Mouse (Mus musculus) right cerebral cortex, postnatal 10 days (tissue): ENCODE data around the gene Zbtb22.

Source experiments
- DNase-seq, 2 experiments: peaks; one replicate each; pipeline ENCODE4 v3.0.0; 2021; ENCODE audit warnings: low spot score in 2 of 2

Zbtb22 gene

DNA sequence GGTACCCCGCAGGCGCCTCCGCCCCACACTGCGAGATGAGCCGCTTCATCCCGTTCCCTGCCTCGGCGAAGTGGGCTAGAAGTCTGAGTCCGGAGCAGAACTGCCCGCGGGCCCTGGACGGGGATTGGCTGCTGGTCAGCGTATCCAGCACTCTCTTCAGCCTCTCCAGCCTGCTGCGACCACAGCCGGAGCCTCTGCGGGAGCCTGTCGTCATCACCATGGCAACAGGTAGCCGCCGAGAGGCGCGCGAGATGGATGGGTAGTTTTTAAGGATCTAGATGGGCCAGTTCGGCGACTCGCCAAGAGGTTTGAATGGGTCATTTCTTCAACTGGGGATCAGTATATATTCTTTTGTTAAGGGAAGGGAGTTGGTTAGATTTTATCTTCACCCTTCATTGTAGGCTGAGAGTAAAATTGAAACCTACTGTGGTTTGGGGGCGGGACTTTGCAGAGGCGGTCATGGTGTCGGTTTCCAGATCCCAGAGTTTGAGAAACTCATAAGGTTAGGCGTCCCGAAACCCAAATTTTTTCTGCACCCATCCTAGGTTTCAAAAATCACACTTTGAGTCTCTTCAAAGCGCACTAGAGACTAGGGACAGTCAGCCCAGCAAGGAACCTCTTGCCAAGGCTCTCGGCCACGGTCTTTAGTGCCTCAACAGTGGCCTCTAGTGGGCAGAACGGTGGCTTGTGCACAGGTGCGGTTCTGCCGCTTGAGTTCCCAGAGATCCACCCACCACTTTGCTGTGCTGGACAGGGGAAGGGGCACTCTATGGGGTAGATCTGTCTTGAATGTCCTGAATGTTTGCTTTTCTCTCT lies 4.8 kb downstream of the Zbtb22 start:
- DNase-seq, result peak; percentile 88 to 92

DNA sequence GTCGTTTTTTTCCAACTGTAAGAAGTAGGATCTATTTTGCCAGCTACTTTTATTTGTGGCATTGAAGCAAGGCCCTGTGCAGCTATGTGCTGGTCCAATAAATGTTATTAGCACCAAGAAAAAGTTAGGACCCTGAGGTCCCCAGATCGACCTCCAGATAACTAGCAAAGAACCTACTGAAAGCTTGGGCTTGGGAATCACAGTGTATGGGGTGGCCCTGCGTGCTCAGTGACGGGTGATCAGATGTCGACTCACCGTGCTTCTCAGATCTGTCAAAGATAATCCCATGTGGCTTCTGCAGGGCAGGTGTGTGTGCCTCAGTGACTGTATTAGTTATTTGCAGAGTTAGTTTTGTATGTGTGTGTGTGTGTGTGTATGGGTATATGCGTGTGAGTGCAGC lies 5.7 kb downstream of the Zbtb22 start:
- DNase-seq, result no peak

GRCm38 (mm10) chr17:33924577-33925283 lies 9.0 kb downstream of the Zbtb22 start:
- DNase-seq, result no peak

GRCm38 (mm10) chr17:33925406-33926116 lies 9.9 kb downstream of the Zbtb22 start:
- no peak for DNase-seq

GRCm38 (mm10) chr17:33926207-33926932 lies 10.7 kb downstream of the Zbtb22 start:
- DNase-seq, result no peak

DNA sequence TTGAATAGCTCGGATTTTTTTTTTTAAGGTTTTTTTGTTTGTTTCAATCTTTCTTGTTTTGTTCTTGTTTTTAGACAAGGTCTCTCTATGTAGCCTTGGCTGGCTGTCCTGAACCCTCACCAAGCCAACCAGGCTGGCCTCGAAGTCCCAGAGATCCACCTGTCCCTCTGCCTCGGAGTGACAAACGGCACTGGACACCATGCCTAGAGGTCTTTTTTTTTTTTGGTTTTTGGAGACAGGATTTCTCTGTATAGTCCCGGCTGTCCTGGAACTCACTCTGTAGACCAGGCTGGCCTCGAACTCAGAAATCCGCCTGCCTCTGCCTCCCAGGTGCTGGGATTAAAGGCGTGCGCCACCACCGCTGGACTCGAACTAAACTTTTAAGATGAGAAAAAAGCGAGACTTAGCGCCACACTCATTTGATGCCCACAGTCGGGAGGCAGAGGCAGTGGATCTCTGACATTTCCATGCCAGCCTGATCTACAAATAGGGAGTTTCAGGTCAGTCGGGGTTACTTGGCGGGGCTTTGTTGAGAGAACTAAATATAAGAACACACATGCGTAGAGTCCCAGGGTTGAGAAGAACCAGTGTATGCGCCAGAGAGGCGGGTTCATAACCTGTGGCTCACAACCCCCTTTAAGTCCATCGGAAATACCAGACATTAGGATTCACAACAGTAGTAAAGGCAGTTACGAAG lies 12.7 kb downstream of the Zbtb22 start:
- no peak for DNase-seq

GRCm38 (mm10) chr17:33929371-33930279 lies 13.9 kb downstream of the Zbtb22 start, which contains the start of gene Rgl2:
Gene Rgl2 (plus strand): TSS chr17:33929543.
- DNase-seq, result peak; percentile 95 to 96

- peak; percentile 78 to 79 for DNase-seq
Observed at GRCm38 (mm10) chr17:33930280-33931158, 14.8 kb downstream of the Zbtb22 start.

GRCm38 (mm10) chr17:33931159-33931866 lies 15.6 kb downstream of the Zbtb22 start:
- DNase-seq, result peak in 1 of 2 experiments; percentile 58

DNA sequence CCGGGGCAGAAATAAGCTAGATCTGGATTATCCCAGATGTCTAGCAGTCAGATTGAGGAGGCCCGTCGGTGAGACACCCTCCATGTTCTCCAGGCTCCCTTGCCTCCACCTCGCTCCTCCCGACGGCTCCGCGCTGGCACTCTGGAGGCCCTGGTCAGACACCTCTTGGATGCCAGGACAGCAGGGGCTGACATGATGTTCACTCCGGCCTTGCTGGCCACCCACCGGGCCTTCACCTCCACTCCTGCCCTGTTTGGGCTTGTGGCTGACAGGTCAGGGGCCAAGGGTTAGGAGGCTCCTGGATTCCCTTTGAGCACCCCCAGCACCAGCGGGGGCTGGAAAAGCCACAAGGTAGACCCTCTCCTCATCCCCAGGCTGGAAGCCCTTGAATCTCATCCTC lies 16.2 kb downstream of the Zbtb22 start:
- DNase-seq, result peak in 1 of 2 experiments; percentile 38

DNA sequence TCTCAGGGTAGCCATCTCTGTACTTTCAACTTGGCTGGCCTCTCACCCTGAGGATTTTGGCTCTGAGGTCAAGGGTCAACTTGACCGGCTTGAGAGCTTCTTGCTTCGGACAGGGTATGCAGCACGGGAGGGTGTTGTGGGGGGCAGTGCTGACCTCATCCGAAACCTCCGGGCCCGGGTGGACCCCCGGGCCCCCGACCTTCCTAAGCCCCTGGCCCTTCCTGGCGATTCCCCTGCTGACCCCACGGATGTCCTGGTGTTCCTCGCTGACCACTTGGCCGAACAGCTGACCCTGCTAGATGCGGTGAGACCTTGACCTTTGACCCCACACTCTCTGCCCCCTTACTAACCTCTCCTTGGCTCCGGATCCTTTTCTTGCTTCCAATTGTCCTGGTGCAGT lies 16.7 kb downstream of the Zbtb22 start:
- peak in 1 of 2 experiments; percentile 45 for DNase-seq

DNA sequence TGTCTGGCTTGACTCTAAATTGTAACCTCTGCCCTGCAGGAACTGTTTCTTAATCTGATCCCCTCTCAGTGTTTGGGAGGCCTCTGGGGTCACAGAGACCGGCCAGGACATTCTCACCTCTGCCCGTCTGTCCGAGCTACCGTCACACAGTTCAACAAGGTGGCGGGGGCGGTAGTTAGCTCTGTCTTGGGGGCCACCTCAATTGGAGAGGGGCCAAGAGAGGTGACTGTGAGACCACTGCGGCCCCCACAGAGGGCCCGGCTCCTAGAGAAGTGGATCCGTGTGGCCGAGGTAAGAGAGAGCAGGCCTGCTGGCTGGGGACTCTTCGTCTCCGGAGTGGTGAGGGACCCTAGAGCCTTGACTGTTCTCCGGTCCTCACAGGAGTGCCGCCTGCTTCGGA lies 17.3 kb downstream of the Zbtb22 start:
- DNase-seq, result peak in 1 of 2 experiments; percentile 41

DNA sequence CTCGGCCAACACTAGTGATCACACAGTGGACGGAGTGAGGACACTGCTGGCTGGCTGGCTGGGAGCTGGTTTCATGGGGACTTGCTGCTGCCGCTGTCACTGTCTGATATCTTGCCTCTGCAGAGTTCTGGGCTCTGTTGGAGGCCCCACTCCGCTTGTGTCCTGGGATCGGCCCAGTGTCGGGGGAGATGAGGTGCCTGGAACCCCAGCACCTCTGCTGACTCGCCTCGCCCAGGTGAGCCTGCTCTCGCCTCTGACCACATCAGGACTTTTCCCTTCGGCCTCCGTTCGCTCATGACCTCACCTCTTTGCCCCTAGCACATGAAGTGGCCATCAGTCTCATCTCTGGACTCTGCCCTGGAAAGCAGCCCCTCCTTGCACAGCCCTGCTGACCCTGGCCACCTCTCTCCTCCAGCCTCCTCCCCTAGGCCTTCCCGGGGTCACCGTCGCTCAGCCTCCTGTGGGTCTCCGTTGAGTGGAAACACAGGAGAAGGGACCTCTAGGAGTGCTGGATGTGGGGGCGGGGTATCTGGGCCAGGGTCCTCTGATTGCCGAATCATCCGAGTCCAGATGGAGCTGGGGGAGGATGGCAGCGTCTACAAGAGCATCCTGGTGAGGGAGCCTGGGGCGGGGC lies 19.8 kb downstream of the Zbtb22 start:
- no peak for DNase-seq

DNA sequence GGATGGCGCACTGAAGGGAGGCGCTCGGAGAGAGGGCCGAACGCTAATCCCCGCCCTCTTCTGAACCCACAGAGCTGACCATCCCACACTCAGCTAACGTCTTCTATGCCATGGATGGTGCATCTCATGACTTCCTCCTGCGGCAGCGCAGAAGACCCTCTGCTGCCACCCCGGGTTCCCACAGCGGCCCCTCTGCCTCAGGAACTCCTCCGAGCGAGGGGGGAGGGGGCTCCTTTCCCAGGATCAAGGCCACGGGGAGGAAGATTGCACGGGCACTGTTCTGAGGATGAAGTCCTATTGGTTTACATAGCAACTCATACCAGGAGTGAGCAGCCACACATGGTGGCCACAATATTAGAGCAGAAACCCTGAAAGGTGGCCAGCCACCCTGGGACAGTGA lies 21.3 kb downstream of the Zbtb22 start:
- DNase-seq, result no peak

GRCm38 (mm10) chr17:33938783-33939182 lies 23.1 kb downstream of the Zbtb22 start:
- DNase-seq, result no peak

GRCm38 (mm10) chr17:33940206-33940805 lies 24.6 kb downstream of the Zbtb22 start, which contains the start of the genes Pfdn6 and Wdr46:
Gene Pfdn6 (minus strand): TSS chr17:33940343.
Gene Wdr46 (plus strand): TSS chr17:33940660.
- peak; percentile 90 to 93 for DNase-seq

DNA sequence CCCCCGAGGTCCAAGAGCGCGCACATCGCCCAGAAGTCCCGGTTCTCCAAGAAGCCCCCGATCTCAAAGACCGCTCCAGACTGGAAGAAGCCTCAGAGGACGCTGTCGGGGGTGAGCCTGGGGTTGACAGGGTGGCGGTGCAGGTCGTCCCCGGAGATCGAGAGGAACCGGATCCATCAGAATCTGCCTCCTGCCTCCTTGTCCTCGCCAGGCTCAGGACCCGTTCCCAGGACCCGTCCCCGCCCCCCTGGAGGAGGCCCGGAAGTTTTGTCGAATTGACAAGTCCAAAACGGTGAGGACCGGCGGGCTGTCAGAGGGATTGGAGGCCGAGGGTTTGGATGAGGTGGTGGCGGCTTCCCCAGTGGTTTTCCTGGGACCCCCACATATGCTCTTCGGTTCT lies 25.3 kb downstream of the Zbtb22 start:
- DNase-seq, result no peak
